Mouse (Mus musculus) liver, embryonic 15.5 days (tissue): ENCODE data around the gene E130114P18Rik. TPM values are rescaled to one million over a fixed set of nuclear protein-coding genes. Genes with fewer than 3 reads are reported as not detected.

Experiments
- ATAC-seq: fragments of 200-750 bp; cut with Nextera tagmentation; 2 replicates; pipeline ENCODE4 v1.8.0; 2017; ENCODE audit warnings: moderate number of reproducible peaks, mild to moderate bottlenecking, moderate library complexity; ENCODE audit not compliant: insufficient read depth
- H3K27ac ChIP-seq: fragments of 300-500 bp; sonication (generic); replicated peaks from 2 replicates; pipeline ENCODE4 v1.5.1; 2015; ENCODE audit warnings: mild to moderate bottlenecking, inconsistent platforms
- H3K27me3 ChIP-seq: fragments of 300-500 bp; sonication (generic); 2 replicates; pipeline ENCODE4 v1.6.1; 2015; ENCODE audit warnings: mild to moderate bottlenecking, inconsistent platforms
- H3K36me3 ChIP-seq: fragments of 300-500 bp; sonication (generic); replicated peaks from 2 replicates; pipeline ENCODE4 v1.6.1; 2015; ENCODE audit warnings: moderate library complexity, mild to moderate bottlenecking, inconsistent platforms
- H3K4me1 ChIP-seq: fragments of 300-500 bp; sonication (generic); replicated peaks from 2 replicates; pipeline ENCODE4 v1.6.1; 2015; ENCODE audit warnings: inconsistent platforms
- H3K4me2 ChIP-seq: fragments of 300-500 bp; sonication (generic); 2 replicates; pipeline ENCODE4 v1.6.1; 2015; ENCODE audit warnings: moderate library complexity, mild to moderate bottlenecking, inconsistent platforms
- H3K4me3 ChIP-seq: fragments of 300-500 bp; sonication (generic); replicated peaks from 2 replicates; pipeline ENCODE4 v1.5.1; 2015; ENCODE audit warnings: mild to moderate bottlenecking, inconsistent platforms
- H3K9ac ChIP-seq: fragments of 300-500 bp; sonication (generic); 2 replicates; pipeline ENCODE4 v1.6.1; 2015; ENCODE audit warnings: moderate library complexity, mild to moderate bottlenecking, inconsistent platforms
- H3K9me3 ChIP-seq: fragments of 300-500 bp; sonication (generic); replicated peaks from 2 replicates; pipeline ENCODE4 v1.6.1; 2016; ENCODE audit warnings: inconsistent platforms
- WGBS: fragments of 180-500 bp; shearing (Covaris S2); methylation state at CpG from one replicate; pipeline ENCODE4 v1.1.7; 2015; ENCODE audit warnings: mixed read lengths; ENCODE audit not compliant: insufficient replicate concordance; 5-methylcytosine and 5-hydroxymethylcytosine counted together
- polyA plus RNA-seq: library from polyadenylated mRNA; unstranded; fragments of >200 nt; fragmentation: Nextera tagmentation; extraction: Ambion mirVana; gene quantifications from 2 replicates; pipeline ENCODE4 v1.2.1, GENCODE M21; 2015

E130114P18Rik gene
- polyA plus RNA-seq, 1 experiment from 2014 or later, result 0.10 TPM

GRCm38 (mm10) chr4:97804638-97805037 lies 26.8 kb upstream of the E130114P18Rik start:
- Histone ChIP-seq H3K27me3 (no peaks in the 10 kb centered on the region), H3K36me3 (0 out of 2 replicates have a peak, but pooled peaks cover 4% of the 10 kb centered on the region), H3K4me1 (peaks cover 13% of the 10 kb centered on the region), H3K9ac (no peak overlapping the region), H3K27ac (no peak overlapping the region), H3K4me2 (no peak overlapping the region), H3K9me3 (no peaks in the 10 kb centered on the region), H3K4me3 (no peak overlapping the region)
- ATAC-seq, result no peak
- 65% methylated on average over 5 of the region's 5 CpGs for WGBS

- WGBS, result 57% methylated on average over 3 of the region's 3 CpGs
- no peaks in the 10 kb centered on the region for H3K27me3 ChIP-seq
- H3K9ac ChIP-seq, result no peak overlapping the region
- no peaks in the 10 kb centered on the region for H3K9me3 ChIP-seq
- no peak overlapping the region for H3K27ac ChIP-seq
- 0 out of 2 replicates have a peak, but pooled peaks cover 4% of the 10 kb centered on the region for H3K36me3 ChIP-seq
- H3K4me1 ChIP-seq, result 0 out of 2 replicates have a peak, but pooled peaks cover 4% of the 10 kb centered on the region
- H3K4me2 ChIP-seq, result no peak overlapping the region
- ATAC-seq, result no peak
- H3K4me3 ChIP-seq, result no peak overlapping the region
Observed at GRCm38 (mm10) chr4:97803791-97804190, 25.9 kb upstream of the E130114P18Rik start.

GRCm38 (mm10) chr4:97796505-97796904 lies 18.6 kb upstream of the E130114P18Rik start:
- no peaks in the 10 kb centered on the region for H3K36me3 ChIP-seq
- 66% methylated on average over 10 of the region's 10 CpGs for WGBS
- H3K9ac ChIP-seq, result no peak overlapping the region
- no peaks in the 10 kb centered on the region for H3K27me3 ChIP-seq
- no peak overlapping the region for H3K4me2 ChIP-seq
- H3K4me1 ChIP-seq, result no peaks in the 10 kb centered on the region
- H3K4me3 ChIP-seq, result no peak overlapping the region
- no peak for ATAC-seq
- no peaks in the 10 kb centered on the region for H3K9me3 ChIP-seq
- H3K27ac ChIP-seq, result no peak overlapping the region

- no peak for ATAC-seq
- no peak overlapping the region for H3K27ac ChIP-seq
- H3K4me3 ChIP-seq, result no peak overlapping the region
- no peak overlapping the region for H3K9ac ChIP-seq
- H3K27me3 ChIP-seq, result no peaks in the 10 kb centered on the region
- H3K4me1 ChIP-seq, result no peaks in the 10 kb centered on the region
- WGBS, result 68% methylated on average over 5 of the region's 5 CpGs
- H3K9me3 ChIP-seq, result no peaks in the 10 kb centered on the region
- no peak overlapping the region for H3K4me2 ChIP-seq
- no peaks in the 10 kb centered on the region for H3K36me3 ChIP-seq
Observed at GRCm38 (mm10) chr4:97795957-97796356, 18.1 kb upstream of the E130114P18Rik start.

DNA sequence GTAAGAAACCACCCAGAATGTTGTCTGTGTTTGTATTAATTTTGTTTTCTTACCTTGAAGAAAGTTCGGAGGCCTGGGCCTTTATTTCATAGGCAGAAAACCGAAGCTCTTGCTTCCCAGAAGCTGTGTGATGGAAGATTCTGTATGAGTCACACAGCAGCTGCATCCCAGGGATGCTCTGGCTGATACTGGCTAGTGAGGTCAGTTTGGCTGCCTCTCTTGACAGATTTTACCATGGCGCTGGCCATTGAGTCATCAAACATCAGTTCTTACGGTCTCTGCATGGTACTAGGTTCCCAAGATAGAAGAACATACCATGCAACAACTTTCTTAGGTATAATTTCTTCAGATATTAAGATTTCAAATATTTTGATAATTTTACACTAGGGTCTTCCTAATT lies 17.0 kb upstream of the E130114P18Rik start:
- no peak for ATAC-seq
- no peaks in the 10 kb centered on the region for H3K36me3 ChIP-seq
- no peak overlapping the region for H3K9ac ChIP-seq
- no peaks in the 10 kb centered on the region for H3K9me3 ChIP-seq
- no peak overlapping the region for H3K4me3 ChIP-seq
- 56% methylated on average over 4 of the region's 4 CpGs for WGBS
- H3K27me3 ChIP-seq, result no peaks in the 10 kb centered on the region
- no peaks in the 10 kb centered on the region for H3K4me1 ChIP-seq
- H3K4me2 ChIP-seq, result no peak overlapping the region
- no peak overlapping the region for H3K27ac ChIP-seq

DNA sequence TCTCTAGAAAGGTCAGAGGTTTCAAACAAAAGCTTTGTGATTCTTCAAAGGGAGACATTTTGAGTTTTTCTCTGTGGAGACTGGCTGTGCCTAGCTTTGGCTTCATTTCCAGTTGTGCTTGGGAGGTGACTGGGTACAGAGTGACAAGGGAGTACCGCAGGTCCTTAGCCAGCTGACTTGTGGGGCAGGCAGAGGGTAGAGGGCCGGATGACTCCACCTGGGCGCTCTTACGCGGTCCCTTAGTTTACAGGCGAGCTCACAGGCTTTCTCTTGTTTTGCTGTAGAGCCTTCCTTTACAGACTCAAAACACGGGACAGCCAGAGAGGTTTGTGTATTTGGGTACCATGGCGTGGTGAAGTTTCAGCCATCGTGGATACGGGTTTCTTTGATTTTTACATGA lies 16.1 kb upstream of the E130114P18Rik start:
- H3K27ac ChIP-seq, result no peak overlapping the region
- no peak overlapping the region for H3K9ac ChIP-seq
- H3K4me1 ChIP-seq, result no peaks in the 10 kb centered on the region
- no peaks in the 10 kb centered on the region for H3K36me3 ChIP-seq
- WGBS, result 77% methylated on average over 10 of the region's 10 CpGs
- no peak overlapping the region for H3K4me3 ChIP-seq
- no peak for ATAC-seq
- no peaks in the 10 kb centered on the region for H3K9me3 ChIP-seq
- H3K27me3 ChIP-seq, result no peaks in the 10 kb centered on the region
- H3K4me2 ChIP-seq, result no peak overlapping the region

DNA sequence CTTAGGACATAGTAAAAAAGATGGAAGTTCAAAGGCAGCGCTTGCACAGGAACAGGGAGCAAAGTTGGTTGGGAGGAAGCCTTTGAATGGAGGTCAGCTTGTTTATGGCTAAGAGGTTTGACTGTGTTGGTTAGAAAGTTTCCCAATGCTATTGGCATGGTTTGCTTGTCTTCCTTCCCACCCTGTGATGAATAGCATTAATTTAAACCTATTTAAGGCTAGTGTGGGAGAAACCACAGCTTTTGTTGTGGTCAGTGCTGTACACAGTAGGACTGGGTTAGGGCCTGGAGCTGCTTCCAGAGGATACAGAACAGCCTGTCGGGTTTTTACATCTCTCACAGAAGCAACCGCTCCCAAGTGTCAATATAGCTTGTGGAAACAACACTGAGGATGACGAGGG lies 10.7 kb upstream of the E130114P18Rik start:
- WGBS, result 54% methylated on average over 4 of the region's 4 CpGs
- Histone ChIP-seq H3K4me2 (no peak overlapping the region), H3K4me1 (no peaks in the 10 kb centered on the region), H3K9ac (no peak overlapping the region), H3K36me3 (peaks cover 6% of the 10 kb centered on the region), H3K27ac (no peak overlapping the region), H3K4me3 (no peak overlapping the region), H3K27me3 (0 out of 2 replicates have a peak, but pooled peaks cover 5% of the 10 kb centered on the region), H3K9me3 (no peaks in the 10 kb centered on the region)
- ATAC-seq, result no peak

- peaks cover 11% of the 10 kb centered on the region for H3K36me3 ChIP-seq
- no peak overlapping the region for H3K9ac ChIP-seq
- no peak overlapping the region for H3K27ac ChIP-seq
- no peak overlapping the region for H3K4me3 ChIP-seq
- peaks cover 5% of the 10 kb centered on the region; the same call in 1 of the 2 replicates for H3K27me3 ChIP-seq
- H3K4me2 ChIP-seq, result no peak overlapping the region
- H3K4me1 ChIP-seq, result no peaks in the 10 kb centered on the region
- no peak for ATAC-seq
- 54% methylated on average over 3 of the region's 3 CpGs for WGBS
- H3K9me3 ChIP-seq, result no peaks in the 10 kb centered on the region
Observed at GRCm38 (mm10) chr4:97787515-97787914, 9.6 kb upstream of the E130114P18Rik start.

DNA sequence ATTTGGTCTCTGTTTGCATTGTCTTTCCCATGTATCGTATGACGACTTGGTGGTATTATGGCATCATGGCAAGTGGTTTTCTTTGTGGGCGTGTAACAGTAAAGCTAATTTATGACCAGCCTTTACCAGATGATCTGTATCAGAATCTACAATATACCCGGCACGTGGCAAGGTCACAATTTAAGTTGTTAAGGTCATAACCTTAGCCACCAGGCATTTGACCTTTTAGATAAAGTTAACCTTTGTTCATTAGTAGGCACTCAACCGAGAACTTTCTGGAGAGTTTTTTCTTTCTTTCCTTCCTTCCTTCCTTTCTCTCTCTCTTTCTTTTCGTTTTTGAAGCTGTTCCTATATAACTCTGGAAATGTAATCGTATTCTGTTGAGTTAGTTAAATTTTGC lies 8.7 kb upstream of the E130114P18Rik start:
- no peaks in the 10 kb centered on the region for H3K4me1 ChIP-seq
- H3K4me3 ChIP-seq, result no peak overlapping the region
- ATAC-seq, result no peak
- H3K27ac ChIP-seq, result no peak overlapping the region
- peaks cover 11% of the 10 kb centered on the region for H3K36me3 ChIP-seq
- no peak overlapping the region for H3K4me2 ChIP-seq
- no peak overlapping the region for H3K9ac ChIP-seq
- H3K9me3 ChIP-seq, result no peaks in the 10 kb centered on the region
- WGBS, result 49% methylated on average over 8 of the region's 8 CpGs
- H3K27me3 ChIP-seq, result peaks cover 5% of the 10 kb centered on the region; the same call in 1 of the 2 replicates

GRCm38 (mm10) chr4:97785547-97786271 lies 7.8 kb upstream of the E130114P18Rik start:
- no peak for ATAC-seq
- H3K9me3 ChIP-seq, result no peaks in the 10 kb centered on the region
- WGBS, result 74% methylated on average over 8 of the region's 8 CpGs
- no peak overlapping the region for H3K4me2 ChIP-seq
- no peak overlapping the region for H3K9ac ChIP-seq
- H3K36me3 ChIP-seq, result peaks cover 11% of the 10 kb centered on the region
- no peaks in the 10 kb centered on the region for H3K4me1 ChIP-seq
- H3K4me3 ChIP-seq, result no peak overlapping the region
- H3K27me3 ChIP-seq, result peaks cover 9% of the 10 kb centered on the region
- H3K27ac ChIP-seq, result no peak overlapping the region

DNA sequence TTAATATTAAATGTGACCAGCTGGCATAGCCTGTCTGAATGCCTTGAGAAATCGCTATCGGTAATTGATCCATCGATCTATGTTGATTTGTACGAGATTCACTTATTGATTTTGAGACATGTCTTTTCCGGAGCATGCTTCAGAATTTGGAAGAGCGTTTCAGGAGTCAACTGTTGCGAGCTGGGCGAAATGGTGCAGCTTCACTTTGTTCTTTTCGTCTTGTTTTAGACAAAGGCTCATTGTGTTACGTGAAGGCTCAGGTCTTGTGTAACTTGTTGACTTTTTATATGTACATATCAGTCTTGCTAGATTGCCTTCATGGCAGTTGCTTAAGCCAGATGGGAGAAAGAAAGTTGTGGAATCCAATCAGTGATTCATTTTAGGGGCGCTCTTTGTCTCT lies 6.4 kb upstream of the E130114P18Rik start:
- ATAC-seq, result no peak
- WGBS, result 79% methylated on average over 11 of the region's 11 CpGs
- Histone ChIP-seq H3K4me1 (no peaks in the 10 kb centered on the region; the same call in 1 of the 2 replicates), H3K4me3 (no peak overlapping the region), H3K9me3 (no peaks in the 10 kb centered on the region), H3K27ac (no peak overlapping the region), H3K9ac (no peak overlapping the region), H3K27me3 (peaks cover 23% of the 10 kb centered on the region), H3K4me2 (no peak overlapping the region), H3K36me3 (peaks cover 11% of the 10 kb centered on the region)
